Mouse (Mus musculus): ENCODE measurements around the gene Lta.

Gene Lta

DNA sequence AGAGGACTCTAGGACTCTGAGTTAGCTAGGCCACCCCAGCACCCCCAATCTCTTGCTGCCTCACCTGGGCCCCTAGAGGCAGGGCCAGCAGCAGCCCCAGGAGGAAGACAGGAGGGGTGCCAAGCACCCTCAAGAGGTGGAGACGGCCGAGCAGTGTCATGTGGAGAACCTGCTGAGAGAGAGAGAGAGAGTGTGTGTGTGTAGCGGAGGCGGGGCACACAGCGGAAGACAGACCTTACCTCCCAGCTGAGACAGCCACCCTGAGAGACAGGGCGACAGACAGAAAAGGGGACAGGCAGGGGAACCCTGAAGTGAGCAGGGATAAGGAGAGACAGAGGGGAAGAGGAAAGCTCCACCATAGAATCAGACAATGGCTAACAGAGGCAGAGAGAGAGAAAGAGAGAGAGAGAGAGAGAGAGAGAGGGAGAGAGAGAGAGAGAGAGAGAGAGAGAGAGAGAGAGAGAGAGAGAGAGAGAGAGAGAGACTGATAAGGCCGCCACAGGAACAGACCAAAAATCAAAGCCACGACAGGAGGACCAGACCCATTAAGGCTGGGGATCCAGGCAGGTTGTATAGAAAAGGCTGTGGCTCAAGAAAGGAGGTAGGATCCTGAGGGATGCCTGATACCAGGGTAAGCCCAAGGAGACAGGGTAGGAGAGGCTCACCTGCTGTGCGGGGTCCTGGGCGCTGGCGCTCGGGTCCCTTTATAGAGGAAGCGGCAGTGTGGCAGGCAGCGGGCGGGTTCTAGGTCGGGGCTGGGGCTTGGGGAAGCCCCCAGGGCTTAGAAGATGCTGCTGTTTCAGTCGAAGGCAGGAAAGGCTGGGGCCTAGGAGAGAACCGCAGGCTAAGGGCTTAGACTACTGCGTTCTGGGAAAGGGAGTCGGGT lies at the start of gene Lta:
Gene Lta (minus strand): TSS at position 858 of the 886 bp plus-strand sequence.
- no peak for DNase-seq (ENCODE audit: low spot score)

DNA sequence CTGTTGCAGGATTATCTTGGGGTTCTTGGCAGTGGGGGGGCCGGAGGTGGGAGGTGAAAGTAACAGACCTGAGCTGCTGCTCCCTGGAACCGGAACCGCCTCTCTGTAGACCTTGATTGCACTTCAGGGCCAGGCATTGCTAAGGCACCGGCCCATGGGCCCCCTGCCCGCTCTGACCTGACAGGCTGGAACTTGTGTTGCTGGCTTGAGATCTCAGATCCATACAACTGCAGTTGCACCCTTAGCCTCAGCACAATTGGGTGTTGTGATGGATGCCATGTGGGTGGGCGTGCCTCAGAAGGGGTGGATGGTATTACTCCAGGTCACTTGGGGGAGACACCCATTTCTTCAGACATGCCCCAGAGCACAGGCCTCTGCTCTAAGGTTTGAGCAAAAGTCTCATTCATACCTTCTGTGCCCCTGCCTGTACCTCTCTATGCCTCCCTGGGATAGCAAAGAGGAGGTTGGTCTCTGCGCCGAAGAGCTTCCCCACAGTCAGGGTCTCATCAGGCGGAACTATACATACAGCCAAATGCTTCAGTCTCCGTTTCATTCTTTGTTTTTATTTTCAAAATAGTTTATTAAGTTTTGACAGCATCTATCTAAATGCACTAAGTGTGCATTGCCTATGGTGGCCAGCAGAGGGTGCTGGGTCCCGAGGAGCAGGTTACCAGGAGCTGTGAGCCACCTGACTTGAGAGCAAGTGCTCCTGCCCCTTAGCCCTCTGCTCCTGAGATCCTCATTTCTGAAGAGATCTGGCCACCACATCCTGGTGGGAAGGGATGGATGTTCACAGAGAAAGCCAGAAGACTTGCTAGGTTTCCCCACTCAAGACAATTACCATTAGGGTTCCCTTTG lies 49.3 kb upstream of the Lta start:
- DNase-seq (ENCODE audit: low spot score): no peak

DNA sequence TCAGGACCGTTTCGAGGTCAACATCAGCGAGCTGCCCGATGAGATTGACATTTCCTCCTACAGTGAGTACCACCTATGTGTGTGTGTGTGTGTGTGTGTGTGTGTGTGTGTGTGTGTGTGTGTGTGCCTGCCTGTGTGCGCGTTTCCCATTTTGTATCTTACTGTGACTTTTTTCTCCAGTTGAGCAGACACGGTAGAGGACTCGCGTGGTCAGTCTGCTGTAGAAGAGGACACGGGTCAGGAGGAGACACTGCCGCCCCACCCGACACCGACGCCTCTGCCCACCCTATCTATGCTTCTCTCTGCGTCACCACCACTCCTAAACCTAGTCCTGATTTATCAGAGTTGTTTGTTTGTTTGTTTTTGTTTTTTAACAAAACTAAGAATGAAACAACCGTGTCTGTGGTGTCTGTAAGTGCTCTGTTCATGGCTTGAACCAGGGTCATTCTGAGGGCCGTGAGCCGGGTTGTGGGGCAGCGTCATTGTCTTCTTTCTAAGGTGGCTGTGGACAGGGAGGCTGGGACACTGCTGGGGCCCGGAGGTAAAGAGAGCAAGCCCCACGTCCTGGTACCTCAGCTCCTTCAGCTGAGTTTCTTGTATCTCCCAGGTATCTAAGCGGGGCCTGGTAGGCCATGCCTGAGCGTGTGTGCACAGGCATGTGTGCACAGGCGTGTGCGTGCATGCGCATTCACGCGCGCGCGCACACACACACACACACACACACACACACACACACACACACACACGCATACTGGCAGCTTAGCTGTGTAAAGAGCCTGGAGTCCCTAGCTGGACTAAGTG lies 48.3 kb upstream of the Lta start:
- no peak for DNase-seq (ENCODE audit: low spot score)

- DNase-seq (ENCODE audit: low spot score): no peak
Observed at GRCm38 (mm10) chr17:35252619-35253292, 47.6 kb upstream of the Lta start.

GRCm38 (mm10) chr17:35251981-35252380 lies 46.8 kb upstream of the Lta start:
- DNase-seq (ENCODE audit: low spot score): no peak

GRCm38 (mm10) chr17:35251162-35251719 lies 46.1 kb upstream of the Lta start:
- DNase-seq (ENCODE audit: low spot score): peak; percentile 89

DNA sequence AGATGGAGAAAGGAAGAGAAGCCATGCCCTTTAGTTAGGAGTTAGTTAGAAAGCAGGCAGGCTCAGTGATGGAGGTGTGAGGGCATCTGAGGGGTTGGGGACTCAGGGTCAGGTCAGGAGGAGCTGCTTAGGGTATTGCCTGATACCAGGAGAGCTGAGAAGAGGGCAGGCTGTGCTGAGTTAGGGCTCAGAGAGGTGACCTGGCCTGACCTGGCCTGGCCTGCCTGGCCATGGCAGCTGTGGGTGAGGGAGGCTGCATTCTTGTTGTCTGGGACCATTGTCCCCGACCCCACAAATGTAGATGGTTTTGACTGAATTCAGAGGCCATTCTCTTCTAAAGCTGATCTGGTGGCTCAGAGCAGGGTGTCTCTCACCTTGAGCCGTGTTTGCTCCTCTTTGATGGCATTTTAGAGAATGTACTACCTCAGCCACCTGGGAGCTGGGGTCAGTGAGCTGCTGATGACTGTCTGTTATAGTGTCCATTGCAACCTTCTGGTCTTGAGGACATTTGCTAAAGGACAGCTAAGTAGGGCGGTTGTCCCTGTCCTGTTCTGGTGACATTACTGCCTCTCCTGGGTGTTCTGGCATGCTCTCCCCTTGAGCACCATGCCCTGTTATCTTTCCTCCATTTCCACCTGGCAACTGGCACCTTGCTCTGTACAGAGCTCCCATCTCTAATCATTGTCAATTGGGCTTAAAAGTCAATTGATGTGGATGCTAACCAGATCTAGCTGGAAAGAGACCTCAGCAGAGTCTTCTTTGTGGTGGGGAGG lies 45.4 kb upstream of the Lta start:
- no peak for DNase-seq (ENCODE audit: low spot score)

- DNase-seq (ENCODE audit: low spot score): no peak
Observed at GRCm38 (mm10) chr17:35249451-35250197, 44.5 kb upstream of the Lta start.

- DNase-seq (ENCODE audit: low spot score): no peak
Observed at GRCm38 (mm10) chr17:35248986-35249385, 43.8 kb upstream of the Lta start.

DNA sequence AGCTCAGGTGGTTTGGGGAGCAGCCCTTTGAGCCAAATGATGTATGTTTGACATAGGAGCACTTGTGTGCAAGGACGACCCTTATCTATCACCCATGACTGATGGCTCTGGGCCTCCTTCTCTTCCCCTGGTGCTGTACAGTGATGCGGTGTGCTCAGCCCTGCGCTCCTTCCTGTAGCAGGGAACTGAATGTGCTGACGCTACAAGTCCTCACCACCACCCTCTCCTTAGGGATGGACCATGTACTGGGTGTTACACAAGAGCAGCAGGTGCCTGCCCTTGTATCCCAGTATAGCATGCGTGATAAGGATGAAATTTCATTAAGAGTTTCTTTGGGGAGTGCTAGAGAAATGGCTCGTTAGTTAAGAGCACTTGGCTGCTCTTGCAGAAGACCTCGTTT lies 42.0 kb upstream of the Lta start:
- DNase-seq (ENCODE audit: low spot score): no peak

DNA sequence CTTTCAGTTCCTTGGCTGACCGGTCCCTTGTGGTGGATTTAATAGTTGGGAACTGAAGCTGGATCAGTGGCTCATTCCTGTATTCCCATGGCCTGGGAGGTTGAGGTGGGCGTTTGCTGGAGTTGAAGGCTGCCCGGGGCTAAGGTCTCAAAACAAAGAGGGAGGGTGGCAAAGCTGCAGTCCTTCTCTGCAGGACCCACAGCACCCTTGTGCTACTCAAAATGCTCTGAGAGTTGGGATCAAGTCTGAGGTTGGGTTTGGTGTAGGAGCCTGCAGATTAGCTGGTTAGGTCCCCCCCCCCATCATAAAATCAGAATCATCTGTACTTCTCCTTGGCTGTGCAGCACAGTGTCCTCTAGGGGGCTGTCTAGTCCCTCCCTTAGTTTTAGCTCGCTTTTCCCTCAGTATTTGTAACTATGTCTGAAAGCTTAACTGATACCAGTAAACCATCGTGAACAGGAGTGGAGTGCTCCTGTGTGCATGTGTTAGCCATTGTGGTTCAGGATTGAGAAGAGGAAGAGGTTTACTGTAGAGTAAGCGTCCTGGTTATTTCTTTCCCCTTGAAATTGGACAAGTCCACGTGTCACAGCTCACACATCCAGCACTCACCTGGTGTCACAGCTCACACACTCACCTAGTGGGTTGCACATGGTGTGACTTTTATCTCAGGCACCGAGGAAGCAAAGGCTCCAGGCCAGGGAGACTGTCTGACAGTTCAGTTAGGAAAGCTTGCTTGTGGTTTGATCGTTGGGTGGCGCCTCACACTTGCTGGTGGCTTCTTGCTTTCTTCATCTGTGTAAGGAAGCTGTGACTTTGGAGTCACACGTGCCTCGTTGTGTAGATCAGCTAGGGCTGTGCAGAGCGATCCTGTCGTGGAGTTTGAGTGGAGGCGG lies 40.8 kb upstream of the Lta start:
- no peak for DNase-seq (ENCODE audit: low spot score)

GRCm38 (mm10) chr17:35244999-35245398 lies 39.8 kb upstream of the Lta start:
- no peak for DNase-seq (ENCODE audit: low spot score)

DNA sequence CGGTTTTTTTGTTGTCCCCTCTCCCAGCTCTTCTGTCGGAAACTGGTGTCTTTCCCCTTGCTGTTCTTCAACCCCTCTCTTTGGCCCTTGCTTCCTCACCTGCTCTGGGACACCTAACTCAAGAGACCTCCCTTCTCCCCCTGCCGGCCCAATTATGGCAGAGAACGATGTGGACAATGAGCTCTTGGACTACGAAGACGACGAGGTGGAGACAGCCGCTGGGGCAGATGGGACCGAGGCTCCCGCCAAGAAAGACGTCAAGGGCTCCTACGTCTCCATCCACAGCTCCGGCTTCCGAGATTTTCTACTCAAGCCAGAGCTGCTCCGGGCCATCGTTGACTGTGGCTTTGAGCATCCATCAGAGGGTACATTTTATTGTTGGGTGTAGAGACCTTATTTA lies 37.9 kb upstream of the Lta start:
- DNase-seq (ENCODE audit: low spot score): no peak

DNA sequence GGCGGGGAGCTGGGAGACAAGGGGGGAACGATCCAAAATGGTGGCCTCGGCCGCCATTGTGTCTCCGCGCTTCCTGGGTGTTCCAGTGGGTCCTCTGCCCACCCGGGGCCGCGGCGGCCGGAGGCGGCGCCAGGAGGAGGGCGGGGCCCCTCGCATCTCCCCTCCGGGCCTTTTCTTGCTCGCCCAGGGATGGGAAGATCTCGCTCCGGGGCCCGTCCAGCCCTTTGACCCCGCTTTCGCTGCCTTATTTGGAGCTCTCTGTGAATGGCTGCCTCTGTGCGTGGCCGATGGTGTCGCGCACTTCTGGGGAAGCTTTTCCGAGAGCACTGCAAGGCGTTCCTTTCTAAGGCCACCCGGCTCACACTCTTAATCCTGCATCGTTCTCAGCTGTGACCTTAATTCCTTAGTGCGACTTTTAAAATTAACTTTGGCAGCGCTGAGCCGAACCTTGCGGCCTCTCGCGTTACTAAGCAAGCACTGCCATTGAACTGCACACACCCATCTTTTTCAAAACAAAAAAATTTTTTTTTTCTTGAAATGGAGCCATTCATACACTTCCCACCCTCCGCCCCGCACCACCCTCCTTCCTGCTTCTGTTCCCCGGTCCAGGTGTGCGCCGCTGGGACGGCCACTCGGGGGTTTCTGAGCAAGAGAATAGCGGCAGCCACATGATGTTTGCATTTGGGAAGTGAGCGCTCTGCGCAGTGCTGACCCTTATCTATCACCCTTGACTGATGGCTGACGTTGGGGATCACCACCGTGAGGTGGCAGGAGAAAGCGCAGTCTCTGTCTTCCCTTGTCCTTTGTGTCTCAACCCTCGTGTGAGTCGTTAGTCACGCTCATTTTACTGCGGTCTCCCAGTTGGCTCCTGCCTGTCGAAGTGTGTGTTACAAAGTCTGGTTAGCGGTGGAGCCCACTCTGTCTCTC lies 37.1 kb upstream of the Lta start:
- DNase-seq (ENCODE audit: low spot score): no peak

DNA sequence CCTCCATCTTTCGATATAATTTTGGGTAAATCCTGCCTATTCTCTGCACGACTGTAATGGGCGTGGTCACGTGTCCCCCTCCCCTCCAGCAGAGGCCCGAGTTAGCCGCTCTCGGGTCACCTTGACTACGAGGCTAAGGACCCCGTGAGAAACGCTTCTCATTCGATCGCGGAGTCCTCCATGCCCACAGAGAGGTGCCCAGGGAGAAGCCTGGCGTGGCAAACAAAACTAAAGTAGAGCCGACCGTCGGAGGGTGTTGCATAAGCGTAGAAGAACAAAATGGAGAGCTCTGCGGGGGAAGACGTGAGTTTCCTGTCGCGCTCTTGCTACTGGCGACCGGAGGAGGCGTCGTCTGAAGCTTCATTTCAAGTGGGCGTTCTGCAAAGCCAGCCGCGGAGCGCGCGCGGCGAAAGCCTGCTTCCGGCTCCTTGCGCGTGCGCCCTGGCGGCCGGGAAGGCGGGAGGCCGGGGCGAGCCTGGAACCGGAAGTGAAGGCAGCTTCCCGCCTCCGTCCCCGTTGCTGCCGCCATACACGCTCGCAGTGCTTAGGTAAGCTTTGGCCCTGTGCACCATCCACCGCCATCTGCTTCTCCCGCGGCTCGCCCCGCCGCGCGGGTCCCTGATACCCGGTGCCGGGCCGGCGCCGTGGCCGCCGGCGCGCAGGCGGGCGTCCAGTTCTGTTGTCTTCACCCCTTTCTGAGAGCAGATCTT lies 36.3 kb upstream of the Lta start, which contains the start of gene Ddx39b:
Gene Ddx39b (plus strand): TSS at position 442 of the 710 bp plus-strand sequence.
- peak; percentile 96 for DNase-seq (ENCODE audit: low spot score)

- DNase-seq (ENCODE audit: low spot score): no peak
Observed at GRCm38 (mm10) chr17:35240384-35241304, 35.5 kb upstream of the Lta start.

Measured in lung, postnatal 25 days (tissue).